Mouse (Mus musculus) brain, embryonic 14.5 days (tissue): ENCODE data around the gene Tldc2.

ENCODE experiments used
- CTCF ChIP-seq: fragments of 200-500 bp; IDR thresholded peaks from 2 replicates; pipeline ENCODE4 v1.5.1; 2012; ENCODE audit warnings: inconsistent platforms, mild to moderate bottlenecking, moderate library complexity, borderline replicate concordance; ENCODE audit not compliant: insufficient read depth, insufficient read length; ENCODE audit errors: extremely low read depth
- POLR2A ChIP-seq: fragments of 200-500 bp; IDR thresholded peaks from 2 replicates; pipeline ENCODE4 v1.6.1; 2012; ENCODE audit warnings: mild to moderate bottlenecking, inconsistent platforms, borderline replicate concordance; ENCODE audit not compliant: poor library complexity, insufficient read depth, insufficient read length, severe bottlenecking; ENCODE audit errors: extremely low read depth

DNA sequence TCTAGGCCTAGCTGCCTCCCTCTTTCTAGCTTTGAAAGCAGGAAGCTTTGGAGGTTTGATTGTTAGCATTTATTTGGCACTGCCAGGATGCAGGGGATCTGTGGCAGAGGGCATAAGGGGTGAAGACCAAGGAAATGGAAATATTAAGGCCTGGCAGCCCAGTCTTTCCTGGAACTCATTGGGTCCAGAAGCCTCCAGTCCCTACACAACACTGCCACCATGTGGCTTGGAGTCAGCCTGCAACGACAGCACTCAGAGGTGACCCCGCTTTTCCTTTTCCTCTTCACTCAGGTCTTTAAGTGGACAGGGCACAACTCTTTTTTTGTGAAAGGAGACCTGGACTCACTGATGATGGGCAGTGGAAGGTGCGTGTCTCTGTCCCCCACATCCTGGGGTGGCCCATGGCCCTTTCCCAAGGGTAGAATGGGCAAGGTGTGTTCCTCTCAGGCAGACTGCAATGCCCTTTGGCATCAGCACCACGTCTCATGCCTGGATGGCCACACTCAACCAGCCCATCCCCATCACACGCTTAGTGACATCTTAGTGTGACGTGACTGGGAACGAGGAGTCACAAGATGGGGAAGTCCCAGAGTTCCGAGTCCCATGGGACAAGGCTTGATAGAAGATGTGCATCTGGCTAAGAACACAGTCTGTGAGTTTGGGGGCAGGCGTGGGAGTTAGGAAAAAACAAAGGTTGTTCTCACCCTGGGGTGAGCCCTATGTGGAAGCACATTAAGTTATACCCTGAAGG, 8.3 kb downstream of the Tldc2 start:
- TF ChIP-seq POLR2A (no peak), CTCF (peak; percentile 96)
